Comparison of ENCODE assay signal across 28 mouse cellular contexts in the genomic region with DNA sequence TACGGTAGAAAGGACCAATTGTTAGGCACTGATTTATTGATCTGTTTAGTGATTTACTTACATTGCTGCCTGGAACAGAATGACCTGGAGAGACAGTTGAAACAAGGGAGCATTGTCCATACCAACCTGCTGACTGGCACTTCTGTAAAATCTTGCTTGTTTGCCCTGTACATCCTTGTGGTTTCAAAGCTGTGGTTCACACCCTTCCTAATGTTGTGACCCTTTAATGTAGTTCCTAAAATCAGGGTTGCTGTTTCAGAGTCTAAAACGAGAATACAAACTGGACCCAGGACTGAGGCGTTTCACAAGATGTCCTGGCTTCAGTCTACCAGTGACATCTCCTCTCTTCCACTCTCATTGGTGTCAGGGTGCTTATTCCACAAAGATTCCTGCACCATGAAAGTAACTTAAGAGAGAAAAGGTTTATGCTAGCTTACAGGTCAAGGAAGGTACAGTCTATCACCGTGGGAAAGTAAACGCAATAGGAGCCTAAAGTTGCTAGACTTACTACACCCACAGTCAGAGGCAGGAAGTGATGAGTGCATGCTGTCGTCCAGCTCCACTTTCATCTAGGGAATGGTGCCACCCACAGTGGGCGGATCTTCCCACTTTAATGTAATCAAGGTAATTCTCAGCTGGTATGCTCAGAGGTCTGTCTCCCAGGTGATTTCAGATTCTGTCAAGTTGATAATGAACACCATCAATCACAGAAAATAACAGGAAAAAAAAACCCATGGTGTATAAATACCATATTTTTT. TPM values are rescaled to one million over a fixed set of nuclear protein-coding genes. Genes with fewer than 3 reads are reported as not detected.
A peak's percentile ranks its signal among the peaks of the same experiment; 100 is the strongest.
DNase-seq lines count a peak whose midpoint lies in the region; ATAC-seq lines count a peak whose summit lies in the region.
"Had no signal": no experiment of that assay in that cellular context is flagged by ENCODE, and none has a peak within 500 bp of the region (broad histone marks: within the 10 kb centered on the region; RNA-seq: fewer than 3 reads in every experiment).

No protein-coding gene starts in this region.

- DNase-seq in CD4-positive helper T cell, adult 2 months (ENCODE audit: low read depth, low spot score) = peak; percentile 52
- DNase-seq in T-cell, adult 2 months (ENCODE audit: low spot score) = peak; percentile 25
- peak; percentile 50 for DNase-seq in naive thymus-derived CD4-positive, alpha-beta T cell, adult 2 months (ENCODE audit: low read depth)
- no peak for DNase-seq in adrenal gland, postnatal 36 days
- DNase-seq in cerebellum, adult 11-12 months = no peak
- DNase-seq in spleen, postnatal 10 days (ENCODE audit: low spot score in 2 of 2) = no peak
- DNase-seq: adrenal gland, postnatal 25 days; B cell, adult 2 months; cerebellum, adult 8-10 months; cerebellum, postnatal 25 days; gastrocnemius, postnatal 10 days; heart, postnatal 36 days; kidney, adult 9 months; kidney, postnatal 14 days; layer of hippocampus, adult 9-11 months; lung, postnatal 36 days; right cerebral cortex, adult 18-20 months; right cerebral cortex, postnatal 4 days; thymus, postnatal 4 days had no signal

- peak; percentile 48 for ATAC-seq in inflammation-experienced regulatory T-cells, adult 6 months
- ATAC-seq: forebrain, embryonic 13.5 days; intestine, postnatal 0 days; midbrain, embryonic 16.5 days; Patski had no signal

RNA-seq across cellular contexts. Expression of gene Lmod3, which starts 17.5 kb away (rescaled TPM):
- under 1 TPM in 2 of 3 experiments, not detected in 1; 0.15 to 0.16 TPM for polyA plus RNA-seq in inflammation-experienced regulatory T-cells, adult 6 months (2017; shearing (Covaris generic))
- not detected for total RNA-seq in adrenal gland, postnatal 36 days (2021)
- total RNA-seq: adrenal gland, postnatal 25 days; MEL had no signal
- polyA plus RNA-seq: forebrain, embryonic 13.5 days; liver, embryonic 11.5 days; midbrain, embryonic 16.5 days; Patski; spleen, adult 2 months; stomach, embryonic 14.5 days had no signal

RNA-seq across cellular contexts. Expression of gene Arl6ip5, which starts 24.6 kb away (rescaled TPM):
- polyA plus RNA-seq in inflammation-experienced regulatory T-cells, adult 6 months (2017; shearing (Covaris generic)) = 100 to 1,000 TPM; 199 to 332 (median 237) TPM
- 100 to 1,000 TPM; 121 to 138 TPM for total RNA-seq in adrenal gland, postnatal 36 days (2021)

RNA-seq across cellular contexts. Expression of gene Uba3, which starts 29.6 kb away (rescaled TPM):
- 10 to 100 TPM; 31.7 to 53.1 (median 36.0) TPM for polyA plus RNA-seq in inflammation-experienced regulatory T-cells, adult 6 months (2017; shearing (Covaris generic))
- total RNA-seq in adrenal gland, postnatal 36 days (2021) = 10 to 100 TPM; 59.1 to 66.2 TPM

RNA-seq across cellular contexts. Expression of gene Tmf1, which starts 56.2 kb away (rescaled TPM):
- 10 to 100 TPM; 44.3 to 55.2 (median 54.8) TPM for polyA plus RNA-seq in inflammation-experienced regulatory T-cells, adult 6 months (2017; shearing (Covaris generic))
- 10 to 100 TPM; 52.9 to 53.6 TPM for total RNA-seq in adrenal gland, postnatal 36 days (2021)

Comparison
In these comparisons a context has a peak if more than half of its experiments do, and no peak if none do; other contexts are left out.
1. DNase-seq: peak in CD4-positive helper T cell, adult 2 months (single experiment), T-cell, adult 2 months (single experiment) and naive thymus-derived CD4-positive, alpha-beta T cell, adult 2 months (single experiment); none in adrenal gland, postnatal 36 days (0 of 2), cerebellum, adult 11-12 months (single experiment) and spleen, postnatal 10 days (0 of 2).